Mouse (Mus musculus) ES-Bruce4 (cell line): ENCODE measurements around the gene Aqp8.

ENCODE experiments used
- CTCF ChIP-seq: IDR thresholded peaks from one replicate; pipeline ENCODE4 v1.8.1; 2011; ENCODE audit warnings: low read depth, low read length
- POLR2A ChIP-seq: IDR thresholded peaks from one replicate; pipeline ENCODE4 v1.8.1; 2011; ENCODE audit warnings: low read length; ENCODE audit not compliant: insufficient read depth

DNA sequence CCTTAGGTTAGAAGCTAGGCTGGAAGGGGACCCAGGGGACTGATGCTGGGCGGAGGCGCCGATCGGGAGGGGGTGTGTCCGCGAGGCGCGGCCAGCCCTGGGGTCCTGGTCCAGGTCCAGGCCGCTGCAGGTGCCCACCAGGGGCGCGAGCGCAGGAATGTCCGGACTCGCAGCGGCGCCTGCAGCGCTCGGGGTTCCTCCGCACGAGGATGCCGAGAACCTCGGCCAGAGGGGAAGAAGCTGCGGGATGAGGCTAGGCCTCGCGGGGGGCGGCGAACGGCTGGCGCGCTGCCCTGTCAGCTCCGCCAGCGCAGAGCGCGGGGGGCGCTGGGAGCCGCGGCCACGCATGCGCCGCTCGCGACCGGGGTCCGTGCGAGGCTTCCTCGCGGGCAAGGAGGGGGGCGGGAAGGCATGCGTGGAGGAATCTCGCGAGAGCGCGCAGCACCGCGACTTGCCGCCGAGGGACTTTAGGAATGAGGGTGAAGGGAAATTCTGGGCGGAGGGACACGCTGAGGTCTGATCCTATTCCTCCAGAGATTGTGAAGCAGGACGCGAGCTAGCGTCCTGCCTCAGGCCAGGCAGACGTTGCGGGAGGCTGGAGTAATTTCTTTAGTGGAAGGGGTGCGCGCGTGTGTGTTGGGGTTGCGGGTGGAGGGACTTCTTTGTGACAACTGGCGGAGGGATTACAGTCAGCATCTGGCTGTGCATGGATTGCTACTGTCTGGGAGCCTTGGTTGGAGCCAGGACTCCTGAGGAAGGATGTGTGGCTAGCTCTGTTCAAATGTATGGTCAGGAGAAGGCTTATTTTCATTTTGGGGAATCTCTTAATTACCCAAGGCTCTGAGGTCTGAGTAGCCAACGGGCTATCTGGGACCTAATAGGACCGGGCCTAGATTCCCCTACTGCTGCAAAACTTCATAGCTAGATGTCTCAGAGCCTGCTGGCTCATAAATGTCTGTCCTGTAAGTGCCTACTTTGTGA, 38.4 kb downstream of the Aqp8 start, which contains the start of gene Zkscan2:
- TF ChIP-seq CTCF (no peak), POLR2A (no peak)
